ENCODE assay signal across 8 mouse cellular contexts in genomic region chr7:141643160-141643559, GRCm38 (mm10). TPM values are rescaled to one million over a fixed set of nuclear protein-coding genes. Genes with fewer than 3 reads are reported as not detected.
DNase-seq lines count a peak whose midpoint lies in the region; ATAC-seq and TF ChIP-seq lines count a peak whose summit lies in the region.
"Had no signal": no experiment of that assay in that cellular context is flagged by ENCODE, and none has a peak within 500 bp of the region (broad histone marks: within the 10 kb centered on the region; RNA-seq: fewer than 3 reads in every experiment).

No protein-coding gene starts in this region.

- TF ChIP-seq CTCF in MEL (IDR thresholded peaks at IDR 0.05 in 2 of 3, conservative IDR thresholded peaks at IDR 0.05 in 1 of 3; ENCODE audit: control insufficient read depth in 1 of 3, insufficient read depth in 1 of 3, low read depth in 2 of 3, low read length in 3 of 3, poor library complexity in 1 of 3, severe bottlenecking in 1 of 3) = peak; percentile 68 to 81 (median 75)
- peak; percentile 35 for TF ChIP-seq CTCF in cortical plate, adult 2 months (IDR thresholded peaks at IDR 0.05; ENCODE audit: extremely low read depth, insufficient read depth, low read length)

- no peak overlapping the region for H3K4me2 ChIP-seq in kidney, embryonic 14.5 days (replicated peaks; ENCODE audit: low read depth, low read length)
- H3K4me2 ChIP-seq: limb, embryonic 15.5 days had no signal

- H3K4me1 ChIP-seq in kidney, embryonic 14.5 days (ENCODE audit: control insufficient read depth, insufficient read depth, low read length) = 0 out of 2 replicates have a peak, but pooled peaks cover 3% of the 10 kb centered on the region
- no peaks in the 10 kb centered on the region for H3K4me1 ChIP-seq in MEL (ENCODE audit: control insufficient read depth in 1 of 2, insufficient read depth in 2 of 2, low read length in 2 of 2)
- no peaks in the 10 kb centered on the region for H3K4me1 ChIP-seq in cortical plate, adult 2 months (ENCODE audit: control insufficient read depth, insufficient read depth, low read length)
- H3K4me1 ChIP-seq in hindbrain, embryonic 10.5 days (replicated peaks) = peaks cover 10% of the 10 kb centered on the region; the same call in 1 of the 2 replicates
- H3K4me1 ChIP-seq: limb, embryonic 15.5 days had no signal

- ATAC-seq in kidney, embryonic 14.5 days (ENCODE audit: low FRiP score, low TSS enrichment) = no peak

- no peaks in the 10 kb centered on the region for H3K79me2 ChIP-seq in MEL (ENCODE audit: control insufficient read depth, insufficient read depth, low read length, poor library complexity)

- TF ChIP-seq EP300 in MEL (IDR thresholded peaks at IDR 0.05; ENCODE audit: low read depth in 1 of 2, low read length in 2 of 2) = no peak

- TF ChIP-seq POLR2A in MEL (IDR thresholded peaks at IDR 0.05; ENCODE audit: control insufficient read depth in 1 of 2, insufficient read depth in 1 of 2, low read depth in 1 of 2, low read length in 2 of 2, poor library complexity in 1 of 2) = no peak
- no peak for TF ChIP-seq POLR2A in cortical plate, adult 2 months (IDR thresholded peaks at IDR 0.05; ENCODE audit: extremely low read depth, insufficient read depth, low read length)

- peak; percentile 39 to 69 for DNase-seq in kidney, postnatal 4 days
- DNase-seq in MEL (ENCODE audit: low read depth, low spot score) = peak; percentile 48
- DNase-seq in naive thymus-derived CD4-positive, alpha-beta T cell, adult 2 months (ENCODE audit: low read depth) = peak; percentile 31
- no peak for DNase-seq in right cerebral cortex, postnatal 25 days
- no peak for DNase-seq in hindbrain, embryonic 10.5 days (ENCODE audit: low spot score)

- no peaks in the 10 kb centered on the region for H3K9me3 ChIP-seq in kidney, embryonic 14.5 days (ENCODE audit: control insufficient read depth, low read length)
- no peaks in the 10 kb centered on the region for H3K9me3 ChIP-seq in MEL (replicated peaks; ENCODE audit: insufficient read depth, low read length)
- no peaks in the 10 kb centered on the region for H3K9me3 ChIP-seq in hindbrain, embryonic 10.5 days
- H3K9me3 ChIP-seq: limb, embryonic 15.5 days had no signal

- no peak overlapping the region for H3K4me3 ChIP-seq in kidney, embryonic 14.5 days (ENCODE audit: low read length)
- no peak overlapping the region for H3K4me3 ChIP-seq in MEL (ENCODE audit: control insufficient read depth in 1 of 2, insufficient read depth in 1 of 2, low read depth in 2 of 2, low read length in 2 of 2)
- H3K4me3 ChIP-seq in cortical plate, adult 2 months (ENCODE audit: insufficient read depth, low read length) = no peak overlapping the region
- no peak overlapping the region for H3K4me3 ChIP-seq in hindbrain, embryonic 10.5 days
- H3K4me3 ChIP-seq: limb, embryonic 15.5 days had no signal

- peak; percentile 71 for TF ChIP-seq RAD21 in MEL (IDR thresholded peaks at IDR 0.05; ENCODE audit: low read depth, low read length)

- H3K9ac ChIP-seq in kidney, embryonic 14.5 days (ENCODE audit: low read depth, low read length) = no peak overlapping the region
- no peak overlapping the region for H3K9ac ChIP-seq in MEL (ENCODE audit: control insufficient read depth, low read depth, low read length, poor library complexity, severe bottlenecking)
- H3K9ac ChIP-seq: limb, embryonic 15.5 days had no signal

- WGBS in kidney, embryonic 14.5 days = 59% methylated on average over 3 of the region's 3 CpGs
- 62% methylated on average over 3 of the region's 3 CpGs for WGBS in hindbrain, embryonic 10.5 days

- H3K27ac ChIP-seq in kidney, embryonic 14.5 days (ENCODE audit: low read depth, low read length) = no peak overlapping the region
- H3K27ac ChIP-seq in MEL (ENCODE audit: control insufficient read depth, low read depth, low read length) = no peak overlapping the region
- no peak overlapping the region for H3K27ac ChIP-seq in cortical plate, adult 2 months (ENCODE audit: insufficient read depth, low read length)
- no peak overlapping the region for H3K27ac ChIP-seq in hindbrain, embryonic 10.5 days
- H3K27ac ChIP-seq: limb, embryonic 15.5 days had no signal

- no peaks in the 10 kb centered on the region for H3K27me3 ChIP-seq in kidney, embryonic 14.5 days (ENCODE audit: control insufficient read depth, insufficient read depth, low read length)
- H3K27me3 ChIP-seq in MEL (ENCODE audit: control insufficient read depth in 1 of 2, insufficient read depth in 2 of 2, low read length in 2 of 2) = no peaks in the 10 kb centered on the region
- H3K27me3 ChIP-seq in hindbrain, embryonic 10.5 days (ENCODE audit: insufficient read depth, poor library complexity, severe bottlenecking) = no peaks in the 10 kb centered on the region
- H3K27me3 ChIP-seq: limb, embryonic 15.5 days had no signal

- no peaks in the 10 kb centered on the region for H3K36me3 ChIP-seq in kidney, embryonic 14.5 days (ENCODE audit: control insufficient read depth, insufficient read depth, low read length)
- H3K36me3 ChIP-seq in MEL (ENCODE audit: control insufficient read depth in 1 of 2, insufficient read depth in 2 of 2, low read length in 2 of 2) = no peaks in the 10 kb centered on the region
- no peaks in the 10 kb centered on the region for H3K36me3 ChIP-seq in hindbrain, embryonic 10.5 days
- H3K36me3 ChIP-seq: limb, embryonic 15.5 days had no signal

TF ChIP-seq in MEL, 35 proteins besides CTCF, POLR2A, EP300 and RAD21:
- TF ChIP-seq POLR2AphosphoS5 (IDR thresholded peaks at IDR 0.05; ENCODE audit: borderline replicate concordance, low read depth, low read length) (no peak), ZC3H11A (IDR thresholded peaks at IDR 0.05; ENCODE audit: low read depth, low read length) (peak; percentile 48), SMC3 (IDR thresholded peaks at IDR 0.05; ENCODE audit: low read depth, low read length) (peak; percentile 58), ETS1 (IDR thresholded peaks at IDR 0.05; ENCODE audit: low read depth, low read length) (no peak)

RNA-seq across cellular contexts. Expression of gene Muc6, which starts 12.0 kb away (rescaled TPM):
- polyA plus RNA-seq in kidney, embryonic 14.5 days (2014; fragmentation: Nextera tagmentation; extraction: Ambion mirVana) = 0.09 and 0.31 TPM in 2 replicates
- total RNA-seq in MEL (2012; rRNA removed) = 0.04 TPM in 1 of 2 replicates, not detected in the other
- under 1 TPM in 1 of 2 experiments, not detected in 1; 0.19 TPM for polyA plus RNA-seq in MEL (2012; ENCODE audit: insufficient read depth in 1 of 2, insufficient read length in 2 of 2, low read depth in 1 of 2, low replicate concordance in 2 of 2, missing spikeins in 1 of 2)
- 0.02 TPM in 1 of 2 replicates, not detected in the other for polyA plus RNA-seq in cortical plate, adult 2 months (2012; rRNA removed)
- polyA plus RNA-seq in hindbrain, embryonic 10.5 days (2016; fragmentation: Nextera tagmentation; extraction: Ambion mirVana) = 0.12 and 0.26 TPM in 2 replicates

RNA-seq across cellular contexts. Expression of gene Muc2, which starts 47.0 kb away (rescaled TPM):
- polyA plus RNA-seq in kidney, embryonic 14.5 days (2014; fragmentation: Nextera tagmentation; extraction: Ambion mirVana) = 0.14 and 0.61 TPM in 2 replicates
- total RNA-seq in MEL (2012; rRNA removed) = not detected in 2 replicates
- under 1 TPM in 1 of 2 experiments, not detected in 1; 0.04 TPM for polyA plus RNA-seq in MEL (2012; ENCODE audit: insufficient read depth in 1 of 2, insufficient read length in 2 of 2, low read depth in 1 of 2, low replicate concordance in 2 of 2, missing spikeins in 1 of 2)
- 0.36 and 0.44 TPM in 2 replicates for polyA plus RNA-seq in cortical plate, adult 2 months (2012; rRNA removed)
- polyA plus RNA-seq in hindbrain, embryonic 10.5 days (2016; fragmentation: Nextera tagmentation; extraction: Ambion mirVana) = 0.41 and 0.47 TPM in 2 replicates

Comparison
In these comparisons a context has a peak if more than half of its experiments do, and no peak if none do; other contexts are left out.
1. DNase-seq: peak in kidney, postnatal 4 days (2 of 2), MEL (single experiment) and naive thymus-derived CD4-positive, alpha-beta T cell, adult 2 months (single experiment); none in right cerebral cortex, postnatal 25 days (single experiment) and hindbrain, embryonic 10.5 days (single experiment).